Mouse (Mus musculus): ENCODE measurements at regions not wholly inside any gene's neighbourhood (a gene's known extent, or its start where the extent isn't known, plus 50 kb on each side); places are given as distances from the start of the nearest gene placed in this dataset.
A peak's percentile ranks its signal among the peaks of the same experiment; 100 is the strongest.

DNA sequence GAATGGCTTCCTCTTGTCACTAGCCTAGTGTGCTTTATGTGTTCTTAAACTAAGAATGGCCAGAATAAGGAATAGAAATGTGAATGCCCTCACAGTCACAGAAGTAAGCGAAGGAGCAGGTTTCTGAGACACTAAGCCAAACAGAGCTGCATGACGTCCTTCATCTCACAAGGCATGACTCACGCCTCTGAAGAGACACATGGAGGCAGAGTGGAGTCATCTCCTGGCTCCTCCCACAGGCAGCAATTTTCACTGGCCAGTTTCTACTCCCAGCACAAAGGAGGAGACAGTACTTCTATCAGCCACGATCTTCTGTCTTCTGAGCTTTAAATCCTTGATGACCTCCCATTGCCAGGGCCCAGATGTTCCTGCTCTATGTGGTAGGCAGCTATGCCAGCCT lies 291.3 kb upstream of the Rnf32 start:
- DNase-seq = peak; percentile 49

DNA sequence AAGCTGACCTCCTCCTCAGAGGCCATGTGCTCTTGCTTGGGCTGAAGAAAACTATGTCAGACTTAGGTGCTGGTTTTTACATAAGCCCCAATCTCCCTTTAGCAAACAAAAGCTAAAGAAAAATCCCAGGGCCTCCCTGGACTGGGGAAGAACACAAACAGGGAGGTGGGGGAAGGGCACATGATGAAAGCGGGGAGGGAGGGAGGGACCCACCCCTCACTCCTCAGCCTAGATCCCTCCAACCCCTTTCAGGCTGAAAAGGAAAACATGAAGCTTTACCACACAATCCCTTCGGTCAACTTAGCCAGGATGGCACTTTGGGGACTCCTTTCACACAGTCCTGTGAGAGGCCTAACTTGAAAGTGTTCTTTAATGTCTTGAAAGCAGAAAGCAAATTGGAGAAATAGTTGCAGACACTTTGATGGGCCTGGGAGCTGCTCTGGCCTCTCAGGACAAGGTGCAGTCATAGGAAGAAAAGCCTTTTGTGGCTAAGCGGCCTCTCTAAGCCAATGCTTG lies 291.9 kb upstream of the Rnf32 start:
- no peak for DNase-seq

DNA sequence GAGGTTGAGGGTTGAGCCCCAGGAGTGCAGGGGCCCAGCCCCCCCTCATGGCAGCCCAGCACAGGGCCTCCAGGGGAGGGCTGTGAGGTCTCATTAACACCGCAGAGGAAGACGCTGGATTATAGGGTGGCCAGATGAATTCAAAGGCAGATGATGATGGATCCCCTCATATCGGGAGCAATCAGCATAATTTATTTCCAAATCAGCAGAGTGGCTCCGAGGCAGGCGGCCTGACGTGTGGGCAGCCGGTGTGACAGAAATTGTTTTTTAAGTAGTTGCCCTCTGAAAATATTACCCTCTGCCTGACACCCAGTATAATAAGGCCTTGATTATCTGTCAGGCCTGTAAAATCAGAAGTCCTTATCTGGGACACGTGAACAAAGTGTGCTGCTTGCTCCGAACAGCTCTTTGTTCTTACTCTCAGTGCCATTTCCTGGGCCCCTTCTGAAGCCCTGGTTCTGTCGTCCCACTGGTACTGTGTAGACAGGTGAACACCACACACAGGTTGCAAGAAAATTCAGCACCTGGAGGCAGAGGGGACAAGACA lies 303.0 kb upstream of the Rnf32 start:
- DNase-seq = no peak

DNA sequence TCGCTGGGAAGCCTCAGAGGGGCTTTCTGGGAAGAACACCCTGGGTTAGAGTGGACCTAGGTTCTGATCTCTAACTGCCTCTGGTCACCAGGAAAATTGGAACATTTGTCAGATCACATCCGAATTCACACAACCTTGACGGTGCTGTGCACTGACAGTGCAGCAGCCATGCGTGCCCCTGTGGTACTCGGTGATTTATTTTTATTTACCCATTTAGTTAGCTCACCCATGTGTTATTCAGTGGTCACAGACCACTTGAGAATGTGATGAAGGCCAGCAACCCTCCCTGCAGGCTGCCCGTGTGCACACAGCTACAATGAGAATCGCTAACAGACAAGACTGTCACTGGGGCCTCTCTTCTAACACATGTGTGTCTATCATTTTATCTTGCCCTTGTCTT lies 303.8 kb upstream of the Rnf32 start:
- DNase-seq = no peak

DNA sequence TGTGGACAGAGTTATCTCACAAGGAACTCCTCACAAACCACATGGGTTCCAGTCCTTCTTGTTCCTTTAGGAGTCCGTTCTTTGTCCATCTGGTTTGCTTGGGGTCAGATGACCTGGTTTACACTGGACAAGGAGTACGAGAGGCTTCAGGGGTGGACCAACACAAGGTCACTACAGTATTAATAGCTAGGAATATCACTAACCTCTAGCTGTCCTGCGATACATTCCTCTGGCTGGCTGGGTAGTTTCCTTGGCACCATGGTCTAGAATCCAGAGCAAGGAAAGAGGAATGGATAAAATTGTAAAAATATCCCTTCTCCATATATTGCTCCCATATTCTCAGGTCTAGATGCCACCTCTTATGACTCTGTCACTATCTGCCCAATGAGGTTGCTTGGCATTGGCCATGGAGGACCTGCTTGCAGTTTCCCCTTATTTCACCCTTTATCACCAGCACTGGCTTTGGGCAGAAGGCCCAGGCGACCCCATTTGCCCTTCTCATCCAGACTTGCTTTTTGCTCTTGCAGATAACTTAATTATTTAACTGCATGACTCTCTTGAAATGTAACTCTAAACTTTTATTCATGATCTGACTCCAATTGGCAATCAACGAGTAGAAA lies 310.9 kb upstream of the Rnf32 start:
- no peak for DNase-seq

DNA sequence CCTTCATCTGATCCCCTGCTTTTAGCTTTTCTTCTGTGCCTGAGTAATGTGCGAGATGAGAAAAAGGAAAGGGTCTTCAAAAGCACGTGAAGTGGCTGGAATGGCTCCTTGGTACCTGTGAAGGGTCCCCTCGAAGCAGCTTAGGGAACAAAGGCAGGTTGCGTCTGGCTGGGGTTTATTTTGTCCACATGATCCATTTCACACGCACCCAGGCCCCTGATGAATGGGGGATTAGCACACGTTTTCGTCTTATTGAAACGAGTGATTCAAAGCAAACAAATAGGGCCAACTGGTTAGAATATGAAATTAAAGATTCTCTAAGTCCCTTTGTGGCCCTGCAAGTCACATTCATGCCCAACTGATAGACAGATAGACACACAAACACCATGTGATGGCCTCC lies 319.6 kb upstream of the Rnf32 start:
- DNase-seq = no peak

DNA sequence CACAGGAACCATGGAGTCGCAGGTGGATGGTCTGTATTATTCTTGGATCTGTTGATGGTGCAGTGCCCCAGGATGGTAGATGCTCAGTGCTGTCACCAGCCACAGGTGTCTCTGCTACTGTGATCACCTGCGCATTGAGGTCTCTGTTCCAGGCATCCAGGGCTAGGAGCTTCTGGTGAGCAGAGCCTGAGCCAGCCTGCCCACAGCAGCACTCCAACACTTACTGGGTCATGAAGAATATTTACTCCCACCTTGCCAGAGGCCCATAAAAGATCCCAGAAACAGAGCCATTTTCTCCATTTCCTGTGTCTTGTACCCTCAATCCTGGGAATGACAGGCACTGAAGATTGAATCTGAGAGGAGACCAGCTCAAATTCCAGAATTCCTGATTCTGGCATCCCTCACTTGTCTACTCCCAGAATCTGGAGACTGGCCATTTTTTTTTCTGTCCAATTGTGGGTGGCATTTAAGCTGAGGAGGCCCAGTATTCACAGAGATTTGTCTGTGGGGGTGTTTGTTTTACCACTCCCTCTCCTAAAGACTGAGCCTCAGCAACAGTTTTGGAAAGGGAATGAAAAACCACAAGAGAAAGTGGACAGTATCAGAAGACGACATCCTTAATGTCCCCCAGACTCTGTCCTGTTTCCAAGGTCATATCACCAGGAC lies 322.1 kb upstream of the Rnf32 start:
- DNase-seq = no peak

DNA sequence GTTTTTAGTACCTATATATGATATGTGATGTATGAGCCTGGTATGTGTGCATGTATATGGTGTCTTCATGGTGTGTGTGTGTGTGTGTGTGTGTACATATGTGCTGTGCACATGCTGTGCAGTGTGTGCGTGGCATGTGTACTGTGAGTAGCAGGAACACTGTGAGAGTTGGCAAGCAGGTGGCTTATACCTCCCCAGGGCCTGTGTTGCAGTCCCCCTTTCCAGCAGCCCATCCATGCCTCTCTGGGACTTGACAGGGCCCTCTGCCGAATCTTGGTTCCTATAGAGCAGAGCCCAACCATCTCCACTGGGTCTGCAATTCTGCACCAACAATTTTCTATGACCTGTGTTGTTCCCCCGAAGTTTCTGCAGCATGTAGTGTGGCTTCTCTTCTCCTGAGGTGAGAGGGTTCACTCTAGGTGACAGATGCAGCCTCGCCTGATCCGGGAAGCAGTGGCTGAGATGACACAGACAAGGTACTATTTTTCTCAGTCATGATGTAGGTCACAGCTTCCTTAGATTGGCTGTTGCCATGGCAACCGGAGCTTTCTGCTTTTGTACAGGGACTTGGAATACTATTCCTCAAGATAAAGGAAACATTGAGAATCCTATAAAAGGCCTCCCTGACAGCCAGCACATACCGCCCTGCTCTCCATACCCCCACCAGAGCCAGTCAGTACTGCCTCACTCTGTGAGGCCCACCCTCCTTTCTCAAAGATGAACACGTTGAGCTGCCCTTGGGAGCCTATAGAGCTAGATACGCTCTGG lies 336.0 kb upstream of the Rnf32 start:
- peak; percentile 10 for DNase-seq

DNA sequence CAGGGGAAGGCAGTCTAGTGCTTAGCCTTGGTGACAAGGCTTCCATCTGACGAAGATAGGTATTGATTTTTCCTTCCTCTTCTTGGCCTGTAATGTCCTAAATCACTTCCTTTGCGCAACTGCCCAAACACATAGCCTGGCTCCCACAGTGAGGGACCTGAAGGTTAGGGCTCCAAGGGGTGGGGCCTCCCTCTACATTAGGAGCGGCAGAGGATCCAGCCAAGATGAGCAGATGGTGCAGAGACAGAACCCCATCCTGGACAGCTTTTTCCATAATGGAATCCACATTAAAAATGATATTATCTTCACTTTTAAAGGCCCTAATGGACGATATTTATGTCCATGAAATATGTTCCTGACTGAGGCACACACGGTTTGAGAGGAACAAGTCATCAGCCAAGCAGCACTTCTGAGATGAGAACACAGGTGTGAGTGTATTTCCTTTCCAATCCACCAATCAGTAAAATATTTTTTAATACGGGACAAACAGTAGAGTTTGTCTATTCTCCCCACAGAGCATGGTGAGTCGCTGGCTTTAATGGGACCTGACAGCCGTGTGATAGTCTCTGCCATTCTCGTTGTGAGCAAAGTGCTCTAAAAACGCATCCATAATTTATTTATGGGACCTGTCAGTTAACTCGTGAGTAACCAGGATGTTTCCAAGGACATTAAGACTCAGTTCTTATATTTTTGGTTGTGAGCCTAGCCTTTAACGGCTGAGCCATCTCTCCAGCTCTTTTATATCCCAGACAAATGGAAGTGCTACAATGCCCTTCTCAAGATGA lies 357.5 kb upstream of the Rnf32 start:
- DNase-seq = no peak

DNA sequence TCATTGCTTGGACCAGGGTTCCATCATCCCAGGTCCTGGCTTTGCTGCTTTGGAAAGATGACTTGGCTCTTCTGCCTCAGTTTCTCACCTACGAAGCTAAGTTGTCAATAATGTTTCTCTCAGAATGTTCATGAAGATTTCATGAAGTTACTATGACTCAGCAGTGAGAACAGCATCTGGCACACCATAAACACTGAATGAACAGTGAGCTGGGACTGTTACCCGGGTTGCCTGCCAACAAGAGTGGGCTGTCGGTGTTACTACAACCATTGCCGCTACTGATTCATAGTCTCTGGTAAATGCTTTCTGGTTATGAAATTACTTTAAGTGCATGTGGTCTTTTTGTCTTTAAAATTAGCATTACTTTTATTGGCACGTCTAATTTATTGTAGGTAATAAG lies 352.0 kb upstream of the Shh start:
- DNase-seq = no peak

DNA sequence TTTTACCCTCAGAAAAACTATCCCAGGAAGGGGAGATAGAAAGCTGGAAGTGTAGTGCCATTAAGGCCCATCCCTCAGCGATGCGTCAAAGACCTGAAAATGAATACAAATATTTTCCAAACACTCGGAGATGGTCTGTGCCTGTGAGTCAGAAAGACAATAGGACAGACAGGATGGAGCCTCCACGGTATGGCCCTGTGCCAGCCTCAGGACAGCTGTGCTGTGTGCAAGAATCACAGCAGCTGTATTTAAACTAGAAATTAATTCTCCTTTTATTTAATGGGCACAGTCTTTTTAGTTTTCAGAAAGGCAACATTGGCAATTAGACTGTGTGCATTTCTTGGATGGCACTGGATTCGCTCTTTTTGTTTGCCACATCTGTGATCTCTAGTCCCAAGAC lies 340.9 kb upstream of the Shh start:
- peak; percentile 76 for DNase-seq

DNA sequence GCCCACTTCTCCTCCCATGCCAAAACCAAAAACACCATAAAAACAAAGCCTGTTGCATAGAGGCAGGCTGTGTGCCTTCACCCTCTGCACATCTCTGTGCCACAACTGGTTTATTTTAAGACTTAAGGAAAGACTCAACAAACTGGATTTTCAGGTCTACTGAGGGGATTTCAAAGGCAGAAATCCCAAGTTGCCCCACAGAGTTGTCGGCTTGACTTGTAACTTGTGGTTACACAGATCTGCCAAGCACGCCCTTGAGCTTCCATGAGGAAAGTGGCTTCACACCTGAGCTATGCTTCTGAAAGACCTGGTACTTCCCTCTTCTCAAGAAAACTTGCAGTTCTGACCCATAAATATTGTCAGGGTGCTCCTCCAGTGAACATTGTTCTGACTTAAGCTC lies 332.4 kb upstream of the Shh start:
- DNase-seq = no peak

DNA sequence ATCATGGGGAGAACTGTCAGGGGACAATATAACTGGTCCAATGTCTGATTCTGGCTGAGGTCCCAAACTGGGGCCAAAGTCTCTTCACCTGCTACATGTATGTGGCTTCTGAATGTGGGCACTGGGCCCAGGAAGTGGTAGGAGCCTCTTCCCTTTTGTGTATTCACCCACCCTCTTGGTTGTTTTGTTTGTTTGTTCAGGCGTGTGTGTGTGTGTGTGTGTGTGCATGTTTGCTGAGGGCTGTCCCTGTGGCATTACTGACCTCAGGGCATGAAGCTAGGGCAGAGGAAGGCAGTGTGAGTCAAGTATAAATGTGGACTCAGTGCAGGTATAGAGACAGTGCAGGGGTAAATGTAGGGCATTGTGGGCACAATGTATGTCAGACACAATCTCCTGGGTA lies 331.3 kb upstream of the Shh start:
- no peak for DNase-seq

DNA sequence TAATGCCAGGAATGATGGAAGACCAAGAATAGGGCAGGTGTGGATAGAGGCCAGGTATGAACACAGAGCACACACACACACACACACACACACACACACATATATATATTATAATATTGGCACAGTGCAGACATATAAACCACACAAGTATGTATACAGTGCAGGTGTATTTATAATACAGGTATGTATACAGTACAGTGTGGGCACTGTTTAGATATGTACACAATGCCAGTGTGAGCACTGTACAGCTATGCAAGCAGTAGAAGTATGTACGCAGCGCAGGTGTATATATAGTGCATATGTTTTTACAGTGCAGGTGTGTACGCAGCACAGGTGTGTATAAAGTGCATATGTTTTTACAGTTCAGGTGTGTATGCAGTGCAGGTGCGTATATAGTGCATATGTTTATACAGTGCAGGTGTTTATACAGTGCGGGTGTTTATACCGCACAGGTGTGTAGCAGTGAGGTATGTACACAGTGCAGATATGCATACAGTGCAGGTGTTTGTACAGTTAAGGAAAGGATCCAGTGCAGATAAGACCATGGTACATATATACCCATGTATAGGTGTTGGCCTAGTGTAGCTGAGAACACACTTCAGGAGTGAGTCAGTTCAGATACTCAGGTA lies 328.2 kb upstream of the Shh start:
- DNase-seq = no peak

DNA sequence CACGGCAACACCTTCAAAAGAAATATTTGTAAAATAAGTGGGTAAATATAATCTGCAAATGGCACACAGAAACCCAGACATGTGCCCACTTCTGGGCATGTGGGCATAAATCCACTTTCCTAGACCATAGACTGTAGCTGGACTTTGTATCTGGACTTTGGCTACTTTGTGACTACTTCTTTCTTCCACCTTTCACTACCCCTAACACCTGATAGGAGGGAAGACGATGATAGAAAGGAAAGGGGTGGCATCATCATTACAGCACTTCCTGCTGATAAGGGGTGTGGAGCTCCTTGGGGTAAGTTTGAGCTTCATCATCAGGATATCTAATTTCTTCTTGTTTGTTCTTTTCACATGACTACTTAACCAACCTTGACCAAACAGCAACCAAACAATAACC lies 326.7 kb upstream of the Shh start:
- no peak for DNase-seq

DNA sequence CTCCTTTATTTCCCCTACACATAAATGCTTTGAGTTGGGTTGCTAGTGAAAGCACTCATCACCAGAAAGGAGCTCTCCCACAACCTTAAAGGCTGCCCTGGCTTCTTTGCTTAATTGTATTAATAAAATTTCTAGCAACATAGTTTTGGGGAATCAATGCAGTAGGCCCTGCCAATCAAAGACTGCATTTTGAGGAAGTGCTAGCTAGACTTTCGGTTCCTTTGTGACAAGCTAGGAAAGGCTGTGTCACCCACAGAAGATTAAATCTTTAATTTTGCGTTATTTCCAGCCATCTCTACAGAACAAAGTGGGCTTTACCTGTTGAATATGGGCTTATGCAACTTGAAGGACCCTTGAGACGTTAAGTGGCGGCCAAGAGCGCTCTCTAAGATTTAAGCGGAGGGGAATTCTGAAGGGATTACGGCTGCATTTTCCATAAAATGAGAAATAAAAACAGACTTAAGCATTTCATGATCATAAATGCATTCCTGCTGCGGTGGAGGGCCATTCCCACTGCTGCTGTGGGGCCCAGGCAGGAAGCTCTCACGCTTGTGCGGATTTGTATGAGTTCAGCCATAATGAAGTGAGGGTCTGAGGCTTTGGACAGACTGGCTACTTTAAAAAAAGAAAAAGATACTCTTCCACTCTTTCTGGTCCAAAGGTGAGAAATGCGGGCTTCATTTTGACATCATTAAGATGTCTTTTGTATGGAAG lies 318.4 kb upstream of the Shh start:
- no peak for DNase-seq

DNA sequence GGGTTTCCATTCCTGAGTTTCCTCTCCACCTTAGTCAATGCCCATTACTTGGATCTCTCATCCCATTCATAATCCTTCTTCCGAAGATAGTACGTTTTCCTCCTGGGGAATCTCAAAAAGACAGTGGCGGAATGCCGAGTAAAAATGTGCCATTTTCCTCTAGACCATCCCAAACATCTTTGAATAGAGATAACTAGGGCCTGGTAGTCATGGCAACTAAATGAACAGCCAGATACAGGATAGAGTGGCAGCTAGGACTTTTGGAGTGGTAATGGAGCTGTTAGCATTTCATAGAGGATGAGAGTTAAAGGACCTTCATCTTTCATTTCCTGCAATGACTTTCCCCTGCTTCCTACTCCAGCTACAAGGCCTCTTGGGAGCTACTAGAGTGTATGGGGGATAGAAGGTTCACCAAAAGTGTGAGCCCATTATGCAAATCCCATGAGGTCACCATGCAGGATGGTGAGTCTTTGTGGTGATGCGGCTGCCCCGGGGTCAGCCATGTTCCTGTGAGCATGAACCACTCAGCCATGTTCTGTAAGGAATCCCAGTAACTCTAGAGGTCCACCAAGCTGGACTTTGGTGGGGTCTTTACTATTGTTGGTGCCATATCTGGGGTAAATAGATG lies 317.4 kb upstream of the Shh start:
- DNase-seq = no peak

DNA sequence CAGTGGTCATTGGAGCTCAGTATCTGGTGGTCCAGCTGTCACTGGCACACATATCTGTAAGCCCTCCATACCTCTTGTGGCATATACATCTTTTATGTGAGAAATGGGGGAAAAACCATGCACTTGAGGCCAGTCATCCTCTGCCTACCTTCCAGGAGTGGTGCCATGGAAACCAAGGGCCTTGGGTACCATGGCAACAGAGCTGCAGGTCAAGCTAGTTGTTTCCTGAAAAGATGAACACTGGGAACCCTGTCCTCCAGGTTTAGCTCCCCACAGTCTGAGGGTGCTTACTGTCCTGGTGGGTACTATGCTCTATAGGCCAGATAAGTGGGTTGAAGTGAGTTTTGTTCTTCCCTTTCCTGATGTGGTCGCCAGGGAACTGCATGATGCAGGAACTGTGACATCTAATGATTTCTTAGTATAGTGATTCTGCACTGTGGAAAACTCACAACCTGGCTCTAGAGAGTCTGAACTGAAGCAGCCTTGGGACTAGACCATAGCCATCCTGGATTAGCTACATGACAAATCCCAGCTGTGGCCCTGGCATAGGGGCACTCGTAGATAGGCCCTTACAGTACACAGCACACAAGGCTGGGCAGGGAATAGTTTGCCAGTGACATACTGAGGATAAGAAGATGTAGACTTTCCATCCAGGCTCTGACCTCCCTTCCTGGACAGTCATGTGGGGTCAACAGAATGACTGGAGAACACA lies 308.7 kb upstream of the Shh start:
- no peak for DNase-seq

DNA sequence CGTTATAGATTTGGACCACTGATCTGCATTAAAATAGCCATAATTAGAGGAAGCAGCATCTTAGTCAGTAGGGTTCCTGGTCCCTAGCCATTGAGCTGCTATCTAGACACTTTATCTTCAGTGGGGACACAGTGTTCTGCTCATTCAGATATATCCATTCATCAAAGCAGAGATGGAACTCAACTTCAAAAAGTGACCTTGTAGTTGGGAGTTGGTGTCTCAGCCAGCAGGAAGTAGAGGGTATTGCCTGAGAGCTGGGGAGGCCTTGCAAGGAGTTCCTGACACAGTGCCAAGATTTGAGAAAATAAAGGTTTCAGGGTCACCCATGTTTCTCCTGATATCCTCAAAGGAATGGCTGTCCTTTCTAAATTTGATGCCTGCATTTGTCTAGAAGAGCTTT lies 304.7 kb upstream of the Shh start:
- DNase-seq = peak; percentile 70

Data from adrenal gland, postnatal 14 days (tissue).